Mouse (Mus musculus): ENCODE data around the gene Slc6a11. TPM values are rescaled to one million over a fixed set of nuclear protein-coding genes. Genes with fewer than 3 reads are reported as not detected.
A peak's percentile ranks its signal among the peaks of the same experiment; 100 is the strongest.

Gene Slc6a11
- polyA plus RNA-seq, 1 experiment: 216 TPM

DNA sequence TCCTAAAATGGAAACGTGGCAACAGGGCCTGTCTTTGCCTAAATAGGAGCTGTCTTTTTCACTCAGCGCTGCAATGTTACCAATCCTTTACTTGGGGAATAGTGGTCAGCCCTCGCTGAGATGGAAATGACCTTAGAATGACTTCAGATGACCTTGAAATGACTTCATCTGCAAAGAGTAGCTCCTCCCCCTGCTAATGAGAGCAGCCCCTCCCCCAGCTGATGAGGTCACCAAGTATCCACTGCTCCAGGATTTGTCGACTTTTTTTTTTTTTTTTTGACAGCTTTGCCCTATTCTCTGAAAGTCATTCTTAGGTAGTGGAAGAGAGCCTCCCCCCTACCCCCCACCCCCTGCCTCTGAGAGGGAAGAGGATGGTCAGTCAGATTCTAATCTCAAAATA lies 154.4 kb downstream of the Slc6a11 start:
- H3K27me3 ChIP-seq (ENCODE audit: control insufficient read depth, insufficient read depth, low read length): no peaks in the 10 kb centered on the region; the same call in 1 of the 2 replicates
- peaks cover 2% of the 10 kb centered on the region; the same call in 1 of the 2 replicates for H3K4me1 ChIP-seq (ENCODE audit: control insufficient read depth, insufficient read depth, low read length)
- WGBS: 52% methylated on average over 4 of the region's 4 CpGs
- TF ChIP-seq CTCF (IDR thresholded peaks at IDR 0.05; ENCODE audit: borderline replicate concordance, insufficient read depth, low read depth, low read length) (no peak), POLR2A (IDR thresholded peaks at IDR 0.05; ENCODE audit: borderline replicate concordance, insufficient read depth, low read length) (no peak)
- H3K27ac ChIP-seq (ENCODE audit: insufficient read depth, low read length): peak overlapping the region; percentile 3; the same call in 1 of the 2 replicates
- no peak overlapping the region for H3K4me3 ChIP-seq (replicated peaks; ENCODE audit: insufficient read depth, low read depth, low read length)
- no peak for DNase-seq

DNA sequence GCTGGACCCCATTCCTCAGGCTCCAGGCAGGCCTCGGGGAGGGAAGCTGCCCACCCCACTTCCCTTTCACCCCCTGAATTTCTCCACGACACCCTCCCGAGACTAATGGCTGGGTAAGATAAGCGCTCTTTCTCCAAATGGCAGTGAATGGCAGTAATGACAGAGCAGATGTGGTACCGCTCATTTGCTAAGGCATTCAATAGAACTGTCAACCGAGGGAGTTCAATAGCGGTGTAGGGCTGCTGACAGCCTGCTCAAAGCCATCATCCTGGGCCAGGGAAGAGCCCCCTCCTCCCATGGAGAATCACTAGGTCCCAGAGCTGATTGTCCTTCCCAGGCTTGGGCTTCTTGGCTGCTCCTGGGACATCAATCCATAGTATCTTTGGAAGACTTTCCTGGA lies 158.1 kb downstream of the Slc6a11 start:
- no peaks in the 10 kb centered on the region for H3K27me3 ChIP-seq (ENCODE audit: control insufficient read depth, insufficient read depth, low read length)
- no peak for DNase-seq
- WGBS: 74% methylated on average over 7 of the region's 7 CpGs
- H3K27ac ChIP-seq (ENCODE audit: insufficient read depth, low read length): peak overlapping the region; percentile 18; the same call in 1 of the 2 replicates
- H3K4me3 ChIP-seq (replicated peaks; ENCODE audit: insufficient read depth, low read depth, low read length): no peak overlapping the region
- H3K4me1 ChIP-seq (ENCODE audit: control insufficient read depth, insufficient read depth, low read length): peaks cover 12% of the 10 kb centered on the region
- no peak for TF ChIP-seq POLR2A (IDR thresholded peaks at IDR 0.05; ENCODE audit: borderline replicate concordance, insufficient read depth, low read length)
- no peak for TF ChIP-seq CTCF (IDR thresholded peaks at IDR 0.05; ENCODE audit: borderline replicate concordance, insufficient read depth, low read depth, low read length)

DNA sequence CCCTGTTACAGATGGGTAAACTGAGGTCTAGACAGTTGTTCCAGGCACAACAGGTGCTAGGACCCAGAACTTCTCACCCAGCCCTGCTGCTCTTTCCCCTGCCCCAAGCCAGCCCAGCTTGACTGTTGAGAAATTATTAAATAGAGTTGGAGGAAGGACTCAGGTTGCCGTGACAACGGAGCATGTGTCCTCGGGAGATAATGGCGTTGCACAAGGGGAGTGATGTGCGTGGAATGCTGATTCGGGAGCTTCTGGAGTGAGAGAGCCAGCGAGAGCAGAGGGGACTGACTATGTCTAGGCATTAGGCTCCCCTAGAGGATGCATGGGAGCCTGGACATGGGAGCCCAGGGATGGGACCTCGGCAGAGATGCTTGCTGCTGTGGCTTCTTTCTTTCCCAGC lies 159.1 kb downstream of the Slc6a11 start:
- no peak for TF ChIP-seq POLR2A (IDR thresholded peaks at IDR 0.05; ENCODE audit: borderline replicate concordance, insufficient read depth, low read length)
- TF ChIP-seq CTCF (IDR thresholded peaks at IDR 0.05; ENCODE audit: borderline replicate concordance, insufficient read depth, low read depth, low read length): no peak
- peaks cover 12% of the 10 kb centered on the region for H3K4me1 ChIP-seq (ENCODE audit: control insufficient read depth, insufficient read depth, low read length)
- no peaks in the 10 kb centered on the region for H3K27me3 ChIP-seq (ENCODE audit: control insufficient read depth, insufficient read depth, low read length)
- DNase-seq: peak; percentile 39 to 60
- peak overlapping the region; percentile 70; the same call in 1 of the 2 replicates for H3K27ac ChIP-seq (ENCODE audit: insufficient read depth, low read length)
- WGBS: 41% methylated on average over 8 of the region's 8 CpGs
- no peak overlapping the region for H3K4me3 ChIP-seq (replicated peaks; ENCODE audit: insufficient read depth, low read depth, low read length)

DNA sequence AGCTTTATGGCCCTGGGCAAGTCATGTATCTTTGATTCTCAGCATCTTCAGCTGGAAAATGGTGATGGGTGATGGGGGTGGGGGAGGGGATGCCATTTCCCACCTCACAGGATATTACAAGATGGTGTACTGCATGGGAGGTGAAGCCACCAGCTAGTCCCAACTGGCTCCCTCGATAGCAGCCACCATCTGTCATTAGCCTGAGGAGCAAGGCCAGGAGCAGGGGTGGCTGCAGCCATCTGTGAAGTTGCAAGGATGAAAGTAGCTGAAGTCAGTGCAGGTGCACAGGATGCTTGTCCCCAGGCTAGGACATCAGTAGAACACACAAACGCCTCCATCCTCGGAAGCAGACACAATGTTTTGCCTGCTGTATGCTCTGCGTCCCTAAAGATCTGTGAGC lies 159.9 kb downstream of the Slc6a11 start:
- no peaks in the 10 kb centered on the region for H3K27me3 ChIP-seq (ENCODE audit: control insufficient read depth, insufficient read depth, low read length)
- H3K4me1 ChIP-seq (ENCODE audit: control insufficient read depth, insufficient read depth, low read length): peaks cover 12% of the 10 kb centered on the region
- peak in 1 of 2 experiments; percentile 54 for DNase-seq
- WGBS: 36% methylated on average over 4 of the region's 4 CpGs
- H3K27ac ChIP-seq (ENCODE audit: insufficient read depth, low read length): no peak overlapping the region
- no peak overlapping the region for H3K4me3 ChIP-seq (replicated peaks; ENCODE audit: insufficient read depth, low read depth, low read length)
- TF ChIP-seq CTCF (IDR thresholded peaks at IDR 0.05; ENCODE audit: borderline replicate concordance, insufficient read depth, low read depth, low read length) (no peak), POLR2A (IDR thresholded peaks at IDR 0.05; ENCODE audit: borderline replicate concordance, insufficient read depth, low read length) (no peak)

DNA sequence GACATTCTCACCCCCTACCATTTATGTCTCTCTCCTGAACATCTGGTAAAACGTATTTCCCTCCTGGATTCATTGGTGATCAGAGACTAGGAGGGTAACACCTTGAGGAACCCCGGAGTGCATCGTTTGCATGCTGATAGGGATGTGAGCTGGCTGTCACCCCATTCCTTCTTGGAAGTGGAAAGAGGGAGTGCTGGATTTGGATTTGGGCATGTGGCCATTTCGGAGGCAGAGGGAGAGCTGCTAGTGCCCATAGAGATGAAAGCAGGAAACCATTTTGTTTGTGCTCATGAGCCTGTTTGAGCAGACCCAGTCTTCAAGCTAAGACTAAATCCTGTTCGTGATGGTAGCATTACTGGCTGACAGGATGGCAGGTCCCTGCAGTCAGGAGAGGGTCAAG lies 160.4 kb downstream of the Slc6a11 start:
- peaks cover 12% of the 10 kb centered on the region for H3K4me1 ChIP-seq (ENCODE audit: control insufficient read depth, insufficient read depth, low read length)
- TF ChIP-seq CTCF (IDR thresholded peaks at IDR 0.05; ENCODE audit: borderline replicate concordance, insufficient read depth, low read depth, low read length): no peak
- TF ChIP-seq POLR2A (IDR thresholded peaks at IDR 0.05; ENCODE audit: borderline replicate concordance, insufficient read depth, low read length): no peak
- H3K4me3 ChIP-seq (replicated peaks; ENCODE audit: insufficient read depth, low read depth, low read length): no peak overlapping the region
- DNase-seq: no peak
- 35% methylated on average over 5 of the region's 5 CpGs for WGBS
- H3K27ac ChIP-seq (ENCODE audit: insufficient read depth, low read length): no peak overlapping the region
- no peaks in the 10 kb centered on the region for H3K27me3 ChIP-seq (ENCODE audit: control insufficient read depth, insufficient read depth, low read length)

DNA sequence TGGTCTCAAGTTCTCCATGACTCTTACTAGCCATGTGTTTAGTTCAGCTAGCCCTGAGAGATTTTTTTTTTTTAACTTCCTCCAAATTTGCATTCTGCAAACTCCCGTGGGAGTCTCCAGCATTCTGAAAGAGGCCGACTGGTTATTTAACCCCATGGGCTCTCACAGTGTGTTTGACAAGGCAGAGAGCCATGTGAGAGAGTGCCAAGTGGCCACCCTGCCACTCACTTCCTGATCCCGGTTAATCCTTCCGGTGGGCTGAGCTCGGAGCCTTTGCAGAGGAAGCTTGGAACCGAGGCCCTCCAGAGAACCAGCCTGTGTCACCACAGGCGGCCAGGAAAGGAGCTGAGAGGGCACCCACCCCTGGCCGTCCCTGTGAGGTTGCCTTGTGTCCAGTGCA lies 162.5 kb downstream of the Slc6a11 start:
- H3K4me3 ChIP-seq (replicated peaks; ENCODE audit: insufficient read depth, low read depth, low read length): no peak overlapping the region
- 0 out of 2 replicates have a peak overlapping the region, but pooled peaks have one; percentile 10 for H3K27ac ChIP-seq (ENCODE audit: insufficient read depth, low read length)
- peaks cover 12% of the 10 kb centered on the region for H3K4me1 ChIP-seq (ENCODE audit: control insufficient read depth, insufficient read depth, low read length)
- peak in 1 of 2 experiments; percentile 25 for DNase-seq
- WGBS: 26% methylated on average over 8 of the region's 8 CpGs
- no peaks in the 10 kb centered on the region for H3K27me3 ChIP-seq (ENCODE audit: control insufficient read depth, insufficient read depth, low read length)
- no peak for TF ChIP-seq POLR2A (IDR thresholded peaks at IDR 0.05; ENCODE audit: borderline replicate concordance, insufficient read depth, low read length)
- TF ChIP-seq CTCF (IDR thresholded peaks at IDR 0.05; ENCODE audit: borderline replicate concordance, insufficient read depth, low read depth, low read length): no peak

DNA sequence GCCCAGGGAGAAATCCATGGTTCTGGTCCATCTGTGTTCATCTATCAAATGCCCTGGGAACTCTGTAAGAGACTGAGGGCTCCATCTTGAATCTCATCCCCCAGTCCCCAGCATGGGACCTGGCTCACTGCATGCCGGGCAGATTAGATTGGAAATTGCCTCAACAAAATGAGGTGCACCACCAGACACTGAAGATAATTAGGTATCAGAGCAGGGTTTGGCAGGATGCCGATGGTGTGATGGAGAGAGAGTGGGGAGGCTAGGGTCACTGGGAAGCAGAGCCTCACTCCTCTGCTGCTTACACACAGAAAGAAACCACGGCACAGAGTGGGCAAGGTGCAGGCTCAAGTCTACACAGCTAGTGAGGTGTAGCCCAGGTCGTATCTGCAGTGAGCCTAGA lies 164.0 kb downstream of the Slc6a11 start:
- Histone ChIP-seq H3K4me3 (replicated peaks; ENCODE audit: insufficient read depth, low read depth, low read length) (no peak overlapping the region), H3K27ac (ENCODE audit: insufficient read depth, low read length) (no peak overlapping the region; the same call in 1 of the 2 replicates), H3K4me1 (ENCODE audit: control insufficient read depth, insufficient read depth, low read length) (peaks cover 12% of the 10 kb centered on the region), H3K27me3 (ENCODE audit: control insufficient read depth, insufficient read depth, low read length) (no peaks in the 10 kb centered on the region)
- DNase-seq: no peak
- 66% methylated on average over 4 of the region's 4 CpGs for WGBS
- no peak for TF ChIP-seq CTCF (IDR thresholded peaks at IDR 0.05; ENCODE audit: borderline replicate concordance, insufficient read depth, low read depth, low read length)

DNA sequence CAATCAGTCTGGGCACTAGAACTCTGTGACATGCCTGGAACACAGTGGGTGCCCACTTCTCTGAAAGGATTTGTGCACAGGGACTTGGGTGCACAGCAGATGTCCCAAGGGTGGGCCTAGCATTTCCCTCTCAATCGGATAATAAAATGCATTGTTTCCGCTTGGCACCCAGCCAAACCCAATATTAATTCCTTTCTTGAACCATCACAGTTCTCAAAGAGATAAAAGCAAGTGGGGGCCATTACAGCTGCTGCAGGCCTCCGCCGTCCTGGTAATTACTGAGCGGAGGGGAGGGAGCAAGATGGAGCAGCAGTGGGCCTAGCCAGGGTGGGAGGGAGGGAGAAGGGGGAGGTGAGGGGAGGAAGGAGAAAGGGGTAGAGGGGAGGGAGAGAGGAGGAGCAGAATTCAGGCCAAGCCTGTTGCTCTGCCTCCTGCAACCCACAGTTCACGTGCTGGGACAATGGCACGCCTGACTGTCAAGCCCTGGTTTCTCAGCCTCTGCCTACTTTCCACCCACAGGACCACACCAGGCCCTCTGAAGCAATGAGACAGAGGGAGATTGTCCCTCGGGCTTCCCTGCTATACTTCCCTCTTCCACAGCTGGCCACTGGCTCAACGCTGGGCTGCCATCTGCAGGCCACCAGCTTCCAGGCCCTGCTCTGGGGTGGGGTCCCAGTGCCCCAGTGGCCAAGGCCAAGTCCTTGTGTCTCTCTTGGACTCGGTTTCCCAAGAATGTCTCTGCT lies 166.4 kb downstream of the Slc6a11 start:
- no peak overlapping the region for H3K4me3 ChIP-seq (replicated peaks; ENCODE audit: insufficient read depth, low read depth, low read length)
- H3K27ac ChIP-seq (ENCODE audit: insufficient read depth, low read length): 0 out of 2 replicates have a peak overlapping the region, but pooled peaks have one; percentile 47
- DNase-seq: no peak
- no peaks in the 10 kb centered on the region for H3K27me3 ChIP-seq (ENCODE audit: control insufficient read depth, insufficient read depth, low read length)
- TF ChIP-seq POLR2A (IDR thresholded peaks at IDR 0.05; ENCODE audit: borderline replicate concordance, insufficient read depth, low read length): no peak
- WGBS: 63% methylated on average over 10 of the region's 10 CpGs
- H3K4me1 ChIP-seq (ENCODE audit: control insufficient read depth, insufficient read depth, low read length): peaks cover 3% of the 10 kb centered on the region; the same call in 1 of the 2 replicates

Other genes starting within 250 kb of the Slc6a11 start
- gene Atp2b2, start 88.6 kb upstream of the Slc6a11 start, polyA plus RNA-seq (2012; rRNA removed): 217 and 230 TPM in 2 replicates
- 483 and 522 TPM in 2 replicates for gene Slc6a1, start 151.4 kb downstream of the Slc6a11 start, polyA plus RNA-seq (2012; rRNA removed)

Data from cerebellum, adult 2 months (tissue).